Mouse (Mus musculus) mesoderm, embryonic 11.5 days (tissue): ENCODE measurements around the gene Amph.
A peak's percentile ranks its signal among the peaks of the same experiment; 100 is the strongest.

Experiments
- DNase-seq: peaks from one replicate; pipeline ENCODE4 v3.0.0-alpha.2; 2012; ENCODE audit warnings: low read depth, low spot score

Amph gene

GRCm38 (mm10) chr13:19138550-19138949 lies 190.5 kb downstream of the Amph start:
- no peak for DNase-seq

- no peak for DNase-seq
These were observed 191.1 kb downstream of the Amph start for GRCm38 (mm10) chr13:19139104-19139503.

GRCm38 (mm10) chr13:19139771-19140170 lies 191.8 kb downstream of the Amph start:
- no peak for DNase-seq

- DNase-seq: no peak
These were observed 195.8 kb downstream of the Amph start for GRCm38 (mm10) chr13:19143766-19144165.

- no peak for DNase-seq
These were observed 199.5 kb downstream of the Amph start for GRCm38 (mm10) chr13:19147468-19147867.

GRCm38 (mm10) chr13:19149574-19149973 lies 201.6 kb downstream of the Amph start:
- DNase-seq: no peak

GRCm38 (mm10) chr13:19150438-19151301 lies 202.7 kb downstream of the Amph start:
- no peak for DNase-seq

GRCm38 (mm10) chr13:19152126-19152525 lies 204.1 kb downstream of the Amph start:
- no peak for DNase-seq

- DNase-seq: peak; percentile 51
These were observed 210.5 kb downstream of the Amph start for GRCm38 (mm10) chr13:19158484-19158883.

GRCm38 (mm10) chr13:19160616-19161015 lies 212.6 kb downstream of the Amph start:
- no peak for DNase-seq

GRCm38 (mm10) chr13:19161111-19161510 lies 213.1 kb downstream of the Amph start:
- no peak for DNase-seq

- DNase-seq: no peak
These were observed 214.1 kb downstream of the Amph start for GRCm38 (mm10) chr13:19162120-19162519.

- DNase-seq: peak; percentile 58
These were observed 229.8 kb downstream of the Amph start for GRCm38 (mm10) chr13:19177662-19178259.

GRCm38 (mm10) chr13:19178351-19178750 lies 230.3 kb downstream of the Amph start:
- no peak for DNase-seq

- no peak for DNase-seq
These were observed 234.3 kb downstream of the Amph start for GRCm38 (mm10) chr13:19182259-19182658.

- no peak for DNase-seq
These were observed 242.0 kb downstream of the Amph start for GRCm38 (mm10) chr13:19190052-19190451.

GRCm38 (mm10) chr13:19194803-19195202 lies 246.8 kb downstream of the Amph start:
- DNase-seq: no peak

- DNase-seq: no peak
These were observed 247.5 kb downstream of the Amph start for GRCm38 (mm10) chr13:19195456-19195855.
